Mouse (Mus musculus) heart, embryonic 16.5 days (tissue): ENCODE data around the gene Sh2b1. TPM values are rescaled to one million over a fixed set of nuclear protein-coding genes. Genes with fewer than 3 reads are reported as not detected.

ENCODE experiments used
- ATAC-seq: fragments of 200-750 bp; cut with Nextera tagmentation; replicated peaks from 2 replicates; pipeline ENCODE4 v1.8.0; 2017; ENCODE audit warnings: moderate number of reproducible peaks; ENCODE audit not compliant: insufficient read depth, low FRiP score; ENCODE audit errors: extremely low read depth
- H3K27ac ChIP-seq: fragments of 300-500 bp; sonication (generic); 2 replicates; pipeline ENCODE4 v1.5.1; 2014; ENCODE audit warnings: mild to moderate bottlenecking, low read length, control low read depth, moderate library complexity
- H3K27me3 ChIP-seq: fragments of 300-500 bp; sonication (generic); 2 replicates; pipeline ENCODE4 v1.6.1; 2014; ENCODE audit warnings: low read length, mixed read lengths; ENCODE audit not compliant: control insufficient read depth, insufficient read depth
- H3K36me3 ChIP-seq: fragments of 300-500 bp; sonication (generic); 2 replicates; pipeline ENCODE4 v1.6.1; 2014; ENCODE audit not compliant: control insufficient read depth, insufficient read depth
- H3K4me1 ChIP-seq: fragments of 300-500 bp; sonication (generic); 2 replicates; pipeline ENCODE4 v1.6.1; 2014; ENCODE audit warnings: low read length, mixed read lengths; ENCODE audit not compliant: control insufficient read depth, insufficient read depth
- H3K4me2 ChIP-seq: fragments of 300-500 bp; sonication (generic); 2 replicates; pipeline ENCODE4 v1.6.1; 2014; ENCODE audit warnings: low read depth, mild to moderate bottlenecking, control low read depth, low read length
- H3K4me3 ChIP-seq: fragments of 300-500 bp; sonication (generic); 2 replicates; pipeline ENCODE4 v1.5.1; 2014; ENCODE audit warnings: mild to moderate bottlenecking, control low read depth, low read length
- H3K9ac ChIP-seq: fragments of 300-500 bp; sonication (generic); 2 replicates; pipeline ENCODE4 v1.6.1; 2014; ENCODE audit warnings: low read length, control low read depth
- H3K9me3 ChIP-seq: fragments of 300-500 bp; sonication (generic); replicated peaks from 2 replicates; pipeline ENCODE4 v1.6.1; 2016; ENCODE audit warnings: low read length; ENCODE audit not compliant: control insufficient read depth
- WGBS: fragments of 180-500 bp; shearing (Covaris S2); extraction: QIAGEN DNeasy Blood & Tissue Kit; methylation state at CpG from one replicate; pipeline ENCODE4 v1.1.7; 2014; 5-methylcytosine and 5-hydroxymethylcytosine counted together
- polyA plus RNA-seq: library from polyadenylated mRNA; unstranded; fragments of >200 nt; fragmentation: Nextera tagmentation; extraction: Ambion mirVana; gene quantifications from 2 replicates; pipeline ENCODE4 v1.2.1, GENCODE M21; 2015

Sh2b1 gene
- polyA plus RNA-seq, 1 experiment from 2014 or later = 44.3 TPM

DNA sequence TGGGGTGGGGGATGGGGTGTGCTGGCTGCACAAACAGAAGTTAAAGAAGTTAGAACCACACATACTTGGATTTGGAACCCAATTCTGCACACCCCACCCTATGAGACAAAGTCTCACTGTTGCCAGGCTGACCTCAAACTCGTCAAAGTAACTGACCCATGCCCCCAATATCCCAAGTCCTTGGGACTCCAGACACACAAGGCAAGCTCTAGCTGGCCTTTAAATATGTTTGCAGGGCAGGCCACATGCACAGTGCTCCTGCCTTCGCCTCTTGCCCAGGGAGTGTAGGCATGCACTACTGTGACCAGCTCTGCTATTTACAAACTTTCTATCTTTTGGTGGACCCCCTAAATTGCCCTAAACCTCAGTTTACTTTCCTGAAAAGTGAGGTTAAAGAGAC, 20.0 kb downstream of the Sh2b1 start:
- H3K9ac ChIP-seq = no peak overlapping the region
- peaks cover 6% of the 10 kb centered on the region for H3K4me1 ChIP-seq
- no peak overlapping the region for H3K4me2 ChIP-seq
- H3K4me3 ChIP-seq = no peak overlapping the region
- H3K9me3 ChIP-seq = no peaks in the 10 kb centered on the region
- H3K27me3 ChIP-seq = no peaks in the 10 kb centered on the region
- WGBS = 78% methylated on average over 2 of the region's 2 CpGs
- ATAC-seq = no peak
- no peak overlapping the region for H3K27ac ChIP-seq
- no peaks in the 10 kb centered on the region for H3K36me3 ChIP-seq

DNA sequence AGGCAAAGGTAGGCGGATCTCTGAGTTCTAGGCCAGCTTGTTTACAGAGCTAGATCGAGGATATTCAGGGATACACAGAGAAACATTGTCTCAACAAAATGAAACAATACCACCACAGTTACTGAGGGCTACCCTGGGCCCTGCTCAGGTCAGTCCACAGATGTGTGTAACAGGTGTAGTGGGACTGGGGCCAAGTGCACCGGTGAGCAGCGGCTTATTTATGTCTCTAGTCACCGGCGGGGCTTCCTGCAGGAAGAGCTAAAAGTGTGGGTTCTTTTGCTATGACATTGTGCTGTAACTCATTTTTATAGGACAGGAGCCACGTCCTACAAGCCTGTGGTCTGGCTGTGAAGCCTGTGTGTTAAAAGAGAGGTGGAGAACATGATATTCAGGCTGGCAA, 21.4 kb downstream of the Sh2b1 start:
- Histone ChIP-seq H3K4me1 (peaks cover 6% of the 10 kb centered on the region), H3K9me3 (no peaks in the 10 kb centered on the region), H3K9ac (no peak overlapping the region), H3K4me2 (no peak overlapping the region), H3K27ac (no peak overlapping the region), H3K36me3 (no peaks in the 10 kb centered on the region), H3K4me3 (no peak overlapping the region), H3K27me3 (no peaks in the 10 kb centered on the region)
- WGBS = 56% methylated on average over 7 of the region's 7 CpGs
- no peak for ATAC-seq

DNA sequence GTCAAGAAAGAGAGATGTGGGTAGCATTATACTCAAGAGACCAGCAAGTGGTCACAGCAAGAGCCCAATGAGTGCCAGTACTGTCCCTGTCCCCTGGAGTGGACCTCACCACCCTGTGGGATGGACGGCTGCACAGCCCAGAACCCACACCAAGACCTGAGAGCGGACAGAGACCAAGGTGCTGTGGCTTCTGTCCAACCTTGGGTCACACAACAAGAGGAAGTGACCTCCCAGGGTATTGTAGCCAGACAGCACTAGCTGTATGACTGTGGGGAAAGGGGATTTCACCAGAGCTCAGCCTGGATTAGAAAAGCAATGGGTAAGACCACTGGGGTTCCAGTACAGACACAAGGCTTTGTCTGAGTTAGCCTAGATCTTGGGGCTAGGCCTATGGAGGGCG, 23.0 kb downstream of the Sh2b1 start:
- H3K27me3 ChIP-seq = no peaks in the 10 kb centered on the region
- H3K4me1 ChIP-seq = no peaks in the 10 kb centered on the region
- ATAC-seq = no peak
- no peaks in the 10 kb centered on the region for H3K36me3 ChIP-seq
- no peak overlapping the region for H3K4me3 ChIP-seq
- WGBS = 96% methylated on average over 3 of the region's 3 CpGs
- H3K9me3 ChIP-seq = no peaks in the 10 kb centered on the region
- no peak overlapping the region for H3K4me2 ChIP-seq
- no peak overlapping the region for H3K27ac ChIP-seq
- H3K9ac ChIP-seq = no peak overlapping the region

DNA sequence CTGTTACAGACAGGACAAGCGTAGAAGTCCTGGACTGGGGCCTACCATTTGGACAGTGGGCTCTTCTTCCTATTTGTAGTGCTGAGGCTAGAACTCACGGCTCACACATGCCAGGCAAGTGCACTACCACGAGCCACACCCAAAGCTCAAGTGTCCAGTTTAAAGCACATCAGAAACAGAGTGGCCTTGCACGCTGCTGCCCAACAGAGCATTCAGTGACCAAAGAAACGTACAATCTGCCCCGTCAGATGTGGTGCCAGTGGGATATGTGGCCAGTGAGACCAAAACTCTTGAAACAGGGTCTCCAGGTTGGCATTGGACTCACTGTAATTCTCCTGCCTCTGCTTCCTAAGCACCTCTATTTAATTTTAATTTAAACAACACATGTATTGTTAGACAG, 24.6 kb downstream of the Sh2b1 start:
- Histone ChIP-seq H3K9ac (no peak overlapping the region), H3K27ac (no peak overlapping the region), H3K4me3 (no peak overlapping the region), H3K9me3 (no peaks in the 10 kb centered on the region), H3K4me2 (no peak overlapping the region), H3K36me3 (peaks cover 2% of the 10 kb centered on the region), H3K27me3 (no peaks in the 10 kb centered on the region), H3K4me1 (no peaks in the 10 kb centered on the region)
- ATAC-seq = no peak
- WGBS = 85% methylated on average over 6 of the region's 6 CpGs

DNA sequence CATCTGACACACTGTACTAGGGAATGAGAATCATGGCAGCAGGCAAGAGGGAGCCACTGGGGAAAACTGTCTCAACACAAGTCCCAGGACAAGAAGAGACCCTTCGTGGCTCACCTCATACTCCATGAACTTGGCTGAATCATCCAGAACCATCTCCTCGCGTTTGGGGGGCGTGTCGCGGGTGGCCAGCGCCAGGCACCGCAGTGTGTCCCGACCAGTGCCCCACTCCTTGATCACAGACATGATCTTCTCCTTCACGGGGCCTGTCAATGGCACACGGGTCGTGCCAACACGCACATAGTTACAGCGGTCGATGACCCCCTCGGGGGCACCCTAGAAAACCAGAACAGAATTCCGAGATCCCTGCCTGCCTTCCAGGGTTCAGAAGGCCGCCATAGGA, 25.2 kb downstream of the Sh2b1 start:
- peaks cover 8% of the 10 kb centered on the region for H3K36me3 ChIP-seq
- no peak overlapping the region for H3K27ac ChIP-seq
- H3K4me1 ChIP-seq = no peaks in the 10 kb centered on the region
- ATAC-seq = no peak
- no peak overlapping the region for H3K4me3 ChIP-seq
- H3K9ac ChIP-seq = no peak overlapping the region
- 86% methylated on average over 18 of the region's 18 CpGs for WGBS
- H3K4me2 ChIP-seq = no peak overlapping the region
- no peaks in the 10 kb centered on the region for H3K9me3 ChIP-seq
- H3K27me3 ChIP-seq = no peaks in the 10 kb centered on the region

DNA sequence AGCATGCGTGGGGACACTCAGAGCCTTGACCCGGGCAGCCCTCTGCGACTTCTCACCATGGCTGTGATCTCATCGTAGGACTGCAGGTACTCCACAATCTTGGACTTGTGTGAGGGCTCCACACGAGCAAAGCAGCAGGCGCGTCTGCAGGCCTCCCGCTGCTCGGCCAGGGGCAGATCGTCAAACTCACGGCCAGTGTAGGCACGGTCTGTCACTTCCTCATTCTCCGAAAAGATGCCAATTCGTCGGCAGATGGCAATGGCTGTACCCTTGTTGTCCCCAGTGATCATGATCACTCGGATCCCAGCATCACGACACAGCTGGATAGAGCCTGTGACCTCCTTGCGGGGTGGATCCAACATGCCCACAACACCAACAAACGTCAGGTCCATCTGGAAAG, 26.7 kb downstream of the Sh2b1 start:
- Histone ChIP-seq H3K36me3 (peaks cover 19% of the 10 kb centered on the region), H3K4me2 (no peak overlapping the region), H3K4me1 (no peaks in the 10 kb centered on the region), H3K27me3 (no peaks in the 10 kb centered on the region), H3K4me3 (no peak overlapping the region), H3K9ac (no peak overlapping the region), H3K9me3 (no peaks in the 10 kb centered on the region), H3K27ac (no peak overlapping the region)
- WGBS = 89% methylated on average over 19 of the region's 19 CpGs
- no peak for ATAC-seq

GRCm38 (mm10) chr7:126446217-126446616, 29.0 kb downstream of the Sh2b1 start:
- Histone ChIP-seq H3K27ac (no peak overlapping the region), H3K4me1 (no peaks in the 10 kb centered on the region), H3K36me3 (peaks cover 19% of the 10 kb centered on the region), H3K27me3 (no peaks in the 10 kb centered on the region), H3K9ac (no peak overlapping the region), H3K4me3 (no peak overlapping the region), H3K9me3 (no peaks in the 10 kb centered on the region), H3K4me2 (no peak overlapping the region)
- 87% methylated on average over 21 of the region's 21 CpGs for WGBS
- no peak for ATAC-seq

- Histone ChIP-seq H3K4me2 (no peak overlapping the region), H3K36me3 (peaks cover 19% of the 10 kb centered on the region), H3K4me1 (no peaks in the 10 kb centered on the region), H3K9ac (no peak overlapping the region), H3K27me3 (no peaks in the 10 kb centered on the region), H3K27ac (no peak overlapping the region), H3K9me3 (no peaks in the 10 kb centered on the region), H3K4me3 (no peak overlapping the region)
- no peak for ATAC-seq
- 91% methylated on average over 15 of the region's 15 CpGs for WGBS
Measured at GRCm38 (mm10) chr7:126445104-126445815, 30.0 kb downstream of the Sh2b1 start.

- peaks cover 19% of the 10 kb centered on the region for H3K36me3 ChIP-seq
- WGBS = 88% methylated on average over 9 of the region's 9 CpGs
Measured at GRCm38 (mm10) chr7:126444536-126444935, 30.7 kb downstream of the Sh2b1 start.

More at GRCm38 (mm10) chr7:126444536-126444935, 30.7 kb downstream of the Sh2b1 start:
- no peaks in the 10 kb centered on the region for H3K9me3 ChIP-seq
- H3K4me1 ChIP-seq = no peaks in the 10 kb centered on the region
- no peak overlapping the region for H3K4me2 ChIP-seq
- H3K4me3 ChIP-seq = no peak overlapping the region
- H3K27me3 ChIP-seq = no peaks in the 10 kb centered on the region
- no peak for ATAC-seq
- H3K9ac ChIP-seq = no peak overlapping the region
- H3K27ac ChIP-seq = no peak overlapping the region
